Mouse (Mus musculus): Measurements from ENCODE around the gene Zmynd8.

- TF ChIP-seq CHD2 (IDR thresholded peaks at IDR 0.05; ENCODE audit: low read depth, low read length) (no peak), HCFC1 (IDR thresholded peaks at IDR 0.05; ENCODE audit: borderline replicate concordance, insufficient read depth, low read length) (no peak)
Measured at GRCm38 (mm10) chr2:165860962-165861682, 37.7 kb downstream of the Zmynd8 start.

Measured in ES-E14 (cell line).